Mouse (Mus musculus) heart, embryonic 13.5 days (tissue): ENCODE measurements around the gene Crybg1. TPM values are rescaled to one million over a fixed set of nuclear protein-coding genes. Genes with fewer than 3 reads are reported as not detected.

Experiments
- ATAC-seq: fragments of 200-750 bp; cut with Nextera tagmentation; 2 replicates; pipeline ENCODE4 v1.8.0; 2017; ENCODE audit warnings: moderate TSS enrichment; ENCODE audit not compliant: insufficient number of reproducible peaks, low FRiP score, low TSS enrichment; ENCODE audit errors: extremely low read depth
- H3K27ac ChIP-seq: fragments of 300-500 bp; sonication (generic); replicated peaks from 2 replicates; pipeline ENCODE4 v1.5.1; 2015; ENCODE audit warnings: moderate library complexity, mild to moderate bottlenecking, inconsistent platforms
- H3K27me3 ChIP-seq: fragments of 300-500 bp; sonication (generic); replicated peaks from 2 replicates; pipeline ENCODE4 v1.6.1; 2015; ENCODE audit warnings: mild to moderate bottlenecking, inconsistent platforms
- H3K36me3 ChIP-seq: fragments of 300-500 bp; sonication (generic); 2 replicates; pipeline ENCODE4 v1.6.1; 2015; ENCODE audit warnings: mild to moderate bottlenecking, inconsistent platforms
- H3K4me1 ChIP-seq: fragments of 300-500 bp; sonication (generic); 2 replicates; pipeline ENCODE4 v1.6.1; 2015; ENCODE audit warnings: inconsistent platforms
- H3K4me2 ChIP-seq: fragments of 300-500 bp; sonication (generic); 2 replicates; pipeline ENCODE4 v1.6.1; 2015; ENCODE audit warnings: inconsistent platforms, mild to moderate bottlenecking, moderate library complexity
- H3K4me3 ChIP-seq: fragments of 300-500 bp; sonication (generic); 2 replicates; pipeline ENCODE4 v1.5.1; 2015; ENCODE audit warnings: moderate library complexity, mild to moderate bottlenecking, inconsistent platforms
- H3K9ac ChIP-seq: fragments of 300-500 bp; sonication (generic); 2 replicates; pipeline ENCODE4 v1.6.1; 2015; ENCODE audit warnings: inconsistent platforms, mild to moderate bottlenecking, moderate library complexity
- H3K9me3 ChIP-seq: fragments of 300-500 bp; sonication (generic); 2 replicates; pipeline ENCODE4 v1.6.1; 2016; ENCODE audit warnings: inconsistent platforms
- WGBS: fragments of 180-500 bp; shearing (Covaris S2); methylation state at CpG from one replicate; pipeline ENCODE4 v1.1.7; 2015; ENCODE audit warnings: mixed read lengths; 5-methylcytosine and 5-hydroxymethylcytosine counted together
- polyA plus RNA-seq: library from polyadenylated mRNA; unstranded; fragments of >200 nt; fragmentation: Nextera tagmentation; extraction: Ambion mirVana; gene quantifications from 2 replicates; pipeline ENCODE4 v1.2.1, GENCODE M21; 2015

Crybg1 gene
- polyA plus RNA-seq, 1 experiment from 2014 or later: 0.08 TPM

GRCm38 (mm10) chr10:44143401-44143800, 5.3 kb downstream of the Crybg1 start:
- Histone ChIP-seq H3K4me2 (no peak overlapping the region), H3K9me3 (no peaks in the 10 kb centered on the region), H3K4me3 (no peak overlapping the region), H3K27me3 (peaks cover 10% of the 10 kb centered on the region), H3K27ac (no peak overlapping the region), H3K9ac (no peak overlapping the region), H3K4me1 (peaks cover 2% of the 10 kb centered on the region; the same call in 1 of the 2 replicates), H3K36me3 (no peaks in the 10 kb centered on the region)
- WGBS: 84% methylated on average over 10 of the region's 10 CpGs
- ATAC-seq: no peak

- no peak overlapping the region for H3K9ac ChIP-seq
- no peaks in the 10 kb centered on the region for H3K4me1 ChIP-seq
- H3K36me3 ChIP-seq: no peaks in the 10 kb centered on the region
- ATAC-seq: no peak
- no peaks in the 10 kb centered on the region for H3K9me3 ChIP-seq
- H3K4me2 ChIP-seq: no peak overlapping the region
- no peak overlapping the region for H3K4me3 ChIP-seq
- no peaks in the 10 kb centered on the region for H3K27me3 ChIP-seq
- WGBS: 72% methylated on average over 13 of the region's 13 CpGs
- no peak overlapping the region for H3K27ac ChIP-seq
Observed at GRCm38 (mm10) chr10:44138137-44138855, 10.4 kb downstream of the Crybg1 start.

- Histone ChIP-seq H3K9ac (no peak overlapping the region), H3K36me3 (no peaks in the 10 kb centered on the region), H3K4me3 (no peak overlapping the region), H3K27me3 (no peaks in the 10 kb centered on the region), H3K9me3 (no peaks in the 10 kb centered on the region), H3K4me2 (no peak overlapping the region), H3K4me1 (no peaks in the 10 kb centered on the region), H3K27ac (no peak overlapping the region)
- no peak for ATAC-seq
- 62% methylated on average over 5 of the region's 5 CpGs for WGBS
Observed at GRCm38 (mm10) chr10:44126047-44126446, 22.6 kb downstream of the Crybg1 start.

GRCm38 (mm10) chr10:44124400-44124933, 24.2 kb downstream of the Crybg1 start:
- H3K9me3 ChIP-seq: no peaks in the 10 kb centered on the region
- no peaks in the 10 kb centered on the region for H3K36me3 ChIP-seq
- peaks cover 5% of the 10 kb centered on the region for H3K4me1 ChIP-seq
- H3K27ac ChIP-seq: no peak overlapping the region
- WGBS: 61% methylated on average over 6 of the region's 6 CpGs
- no peak overlapping the region for H3K4me3 ChIP-seq
- no peak for ATAC-seq
- H3K4me2 ChIP-seq: no peak overlapping the region
- no peak overlapping the region for H3K9ac ChIP-seq
- no peaks in the 10 kb centered on the region for H3K27me3 ChIP-seq

- Histone ChIP-seq H3K9ac (no peak overlapping the region), H3K27ac (no peak overlapping the region), H3K27me3 (no peaks in the 10 kb centered on the region), H3K4me2 (no peak overlapping the region), H3K4me1 (peaks cover 21% of the 10 kb centered on the region), H3K36me3 (no peaks in the 10 kb centered on the region), H3K4me3 (no peak overlapping the region), H3K9me3 (no peaks in the 10 kb centered on the region)
- ATAC-seq: no peak
- WGBS: 56% methylated on average over 4 of the region's 4 CpGs
Observed at GRCm38 (mm10) chr10:44118616-44119015, 30.0 kb downstream of the Crybg1 start.

- no peaks in the 10 kb centered on the region for H3K36me3 ChIP-seq
- no peaks in the 10 kb centered on the region for H3K9me3 ChIP-seq
- H3K4me3 ChIP-seq: no peak overlapping the region
- H3K4me2 ChIP-seq: no peak overlapping the region
- no peak overlapping the region for H3K9ac ChIP-seq
- WGBS: 33% methylated on average over 5 of the region's 5 CpGs
- no peak overlapping the region for H3K27ac ChIP-seq
- no peak for ATAC-seq
- H3K27me3 ChIP-seq: no peaks in the 10 kb centered on the region
- peaks cover 29% of the 10 kb centered on the region for H3K4me1 ChIP-seq
Observed at GRCm38 (mm10) chr10:44116796-44117195, 31.9 kb downstream of the Crybg1 start.

GRCm38 (mm10) chr10:44114611-44115010, 34.0 kb downstream of the Crybg1 start:
- Histone ChIP-seq H3K4me3 (no peak overlapping the region), H3K4me1 (peaks cover 24% of the 10 kb centered on the region), H3K36me3 (no peaks in the 10 kb centered on the region), H3K27ac (no peak overlapping the region), H3K9ac (no peak overlapping the region), H3K9me3 (no peaks in the 10 kb centered on the region), H3K4me2 (no peak overlapping the region), H3K27me3 (no peaks in the 10 kb centered on the region)
- WGBS: 26% methylated on average over 4 of the region's 4 CpGs
- no peak for ATAC-seq

GRCm38 (mm10) chr10:44112005-44112675, 36.5 kb downstream of the Crybg1 start:
- H3K27ac ChIP-seq: no peak overlapping the region
- H3K9me3 ChIP-seq: no peaks in the 10 kb centered on the region; the same call in 1 of the 2 replicates
- H3K4me1 ChIP-seq: peaks cover 21% of the 10 kb centered on the region
- H3K27me3 ChIP-seq: no peaks in the 10 kb centered on the region
- H3K4me2 ChIP-seq: no peak overlapping the region
- WGBS: 75% methylated on average over 12 of the region's 12 CpGs
- no peaks in the 10 kb centered on the region for H3K36me3 ChIP-seq
- no peak overlapping the region for H3K4me3 ChIP-seq
- no peak overlapping the region for H3K9ac ChIP-seq
- no peak for ATAC-seq

GRCm38 (mm10) chr10:44111168-44111567, 37.5 kb downstream of the Crybg1 start:
- H3K4me1 ChIP-seq: peaks cover 13% of the 10 kb centered on the region
- no peaks in the 10 kb centered on the region for H3K27me3 ChIP-seq
- 63% methylated on average over 10 of the region's 10 CpGs for WGBS
- no peaks in the 10 kb centered on the region for H3K36me3 ChIP-seq
- no peaks in the 10 kb centered on the region; the same call in 1 of the 2 replicates for H3K9me3 ChIP-seq
- no peak overlapping the region for H3K9ac ChIP-seq
- no peak overlapping the region for H3K4me3 ChIP-seq
- no peak for ATAC-seq
- no peak overlapping the region for H3K27ac ChIP-seq
- H3K4me2 ChIP-seq: no peak overlapping the region

- H3K4me3 ChIP-seq: no peak overlapping the region
Observed at GRCm38 (mm10) chr10:44110460-44110859, 38.2 kb downstream of the Crybg1 start.

GRCm38 (mm10) chr10:44094794-44095193, 53.9 kb downstream of the Crybg1 start:
- no peak overlapping the region for H3K27ac ChIP-seq
- WGBS: 37% methylated on average over 2 of the region's 2 CpGs
- H3K9me3 ChIP-seq: peaks cover 10% of the 10 kb centered on the region; the same call in 1 of the 2 replicates
- H3K4me3 ChIP-seq: no peak overlapping the region
- H3K4me2 ChIP-seq: no peak overlapping the region
- no peak overlapping the region for H3K9ac ChIP-seq
- no peaks in the 10 kb centered on the region for H3K4me1 ChIP-seq
- no peaks in the 10 kb centered on the region for H3K27me3 ChIP-seq
- no peaks in the 10 kb centered on the region for H3K36me3 ChIP-seq
- ATAC-seq: no peak

More at GRCm38 (mm10) chr10:44110460-44110859, 38.2 kb downstream of the Crybg1 start:
- Histone ChIP-seq H3K4me2 (no peak overlapping the region), H3K9ac (no peak overlapping the region), H3K9me3 (no peaks in the 10 kb centered on the region; the same call in 1 of the 2 replicates), H3K4me1 (peaks cover 13% of the 10 kb centered on the region), H3K27ac (no peak overlapping the region), H3K27me3 (no peaks in the 10 kb centered on the region), H3K36me3 (no peaks in the 10 kb centered on the region)
- ATAC-seq: no peak
